Mouse (Mus musculus): ENCODE data around the gene Cisd1. TPM values are rescaled to one million over a fixed set of nuclear protein-coding genes. Genes with fewer than 3 reads are reported as not detected.
A peak's percentile ranks its signal among the peaks of the same experiment; 100 is the strongest.

Cisd1 gene
- total and polyA plus RNA-seq, 3 experiments = 81.8 to 111 (median 100) TPM

GRCm38 (mm10) chr10:71363858-71364257 lies 19.1 kb upstream of the Cisd1 start:
- dilution Hi-C loops (cut with MboI; ENCODE audit: extremely low pct_ligation_motif_present, extremely low pct_unique_long_range_greater_than_20kb, low sequenced_read_pairs) = no loop called here
- DNase-seq (ENCODE audit: extremely low read depth) = no peak
- no peak overlapping the region for H3K4me2 ChIP-seq (ENCODE audit: insufficient read depth, low read depth, poor library complexity, severe bottlenecking)

GRCm38 (mm10) chr10:71363440-71363839 lies 18.7 kb upstream of the Cisd1 start:
- in situ Hi-C loops (cut with MboI; ENCODE audit: low pct_ligation_motif_present, low pct_unique_long_range_greater_than_20kb, low sequenced_read_pairs) = no loop called here
- peak; percentile 94 for TF ChIP-seq BHLHE40 (IDR thresholded peaks at IDR 0.05; ENCODE audit: low read depth, low read length)
- peak; percentile 65; the same call in 1 of the 2 replicates for TF ChIP-seq JUND (conservative IDR thresholded peaks at IDR 0.05; ENCODE audit: low read depth, low read length)
- no peak for TF ChIP-seq ZC3H11A (IDR thresholded peaks at IDR 0.05; ENCODE audit: low read depth, low read length)
- TF ChIP-seq RCOR1 (conservative IDR thresholded peaks at IDR 0.05; ENCODE audit: low read depth, low read length) = no peak
- TF ChIP-seq TCF12 (IDR thresholded peaks at IDR 0.05; ENCODE audit: low read depth, low read length) = 0 out of 2 replicates have a peak, but pooled peaks have one; percentile 5
- peak; percentile 83 for TF ChIP-seq IRF4 (IDR thresholded peaks at IDR 0.05; ENCODE audit: low read depth, low read length)
- 0 out of 2 replicates have a peak, but pooled peaks have one; percentile 20 for TF ChIP-seq MAX (IDR thresholded peaks at IDR 0.05; ENCODE audit: low read length)
- no peak for TF ChIP-seq ZMIZ1 (IDR thresholded peaks at IDR 0.05; ENCODE audit: low read depth, low read length)
- peak; percentile 51; the same call in 1 of the 2 replicates for TF ChIP-seq EP300 (IDR thresholded peaks at IDR 0.05; ENCODE audit: low read length)
- TF ChIP-seq ETS1 (conservative IDR thresholded peaks at IDR 0.05; ENCODE audit: low read depth, low read length) = peak; percentile 52

More at GRCm38 (mm10) chr10:71363858-71364257, 19.1 kb upstream of the Cisd1 start:
- Histone ChIP-seq H3K9me3 (replicated peaks; ENCODE audit: low read length) (no peaks in the 10 kb centered on the region), H3K4me1 (ENCODE audit: control insufficient read depth in 1 of 2, insufficient read depth in 2 of 2) (peaks cover 8 to 42% of the 10 kb centered on the region in 2 experiments), H3K36me3 (replicated peaks in 1 of 2; ENCODE audit: control insufficient read depth in 1 of 2, insufficient read depth in 1 of 2, low read length in 1 of 2) (peaks cover 8 to 65% of the 10 kb centered on the region in 2 experiments), H3K27me3 (replicated peaks) (no peaks in the 10 kb centered on the region), H3K27ac (ENCODE audit: insufficient read depth, low read depth) (no peak overlapping the region), H3K9ac (ENCODE audit: insufficient read depth, low read depth) (no peak overlapping the region), H3K4me3 (replicated peaks in 1 of 3; ENCODE audit: low read depth in 2 of 3, low read length in 2 of 3, poor library complexity in 1 of 3) (no peak overlapping the region), H3K79me2 (replicated peaks; ENCODE audit: control insufficient read depth, extremely low read depth, insufficient read depth, poor library complexity, severe bottlenecking) (peaks cover 4% of the 10 kb centered on the region; the same call in 1 of the 2 replicates)
- no peak for TF ChIP-seq NELFE (IDR thresholded peaks at IDR 0.05; ENCODE audit: low read depth, low read length)
- no peak for TF ChIP-seq POLR2AphosphoS2 (IDR thresholded peaks at IDR 0.05; ENCODE audit: low read depth, low read length)
- no peak for TF ChIP-seq JUN (IDR thresholded peaks at IDR 0.05; ENCODE audit: insufficient read depth, low read depth, low read length)
- no peak for TF ChIP-seq TBP (conservative IDR thresholded peaks at IDR 0.05; ENCODE audit: low read depth, low read length)
- TF ChIP-seq ZMIZ1 (IDR thresholded peaks at IDR 0.05; ENCODE audit: low read depth, low read length) = no peak
- no peak for TF ChIP-seq USF1 (IDR thresholded peaks at IDR 0.05; ENCODE audit: low read depth, low read length)
- TF ChIP-seq ZNF384 (IDR thresholded peaks at IDR 0.05; ENCODE audit: low read depth, low read length) = no peak
- TF ChIP-seq GABPA (IDR thresholded peaks at IDR 0.05; ENCODE audit: insufficient replicate concordance, low read depth, low read length) = no peak
- no peak for TF ChIP-seq MXI1 (IDR thresholded peaks at IDR 0.05; ENCODE audit: low read depth, low read length)
- TF ChIP-seq ELF1 (IDR thresholded peaks at IDR 0.05; ENCODE audit: low read depth, low read length) = no peak
- TF ChIP-seq BHLHE40 (IDR thresholded peaks at IDR 0.05; ENCODE audit: low read depth, low read length) = no peak
- no peak for TF ChIP-seq CHD2 (IDR thresholded peaks at IDR 0.05; ENCODE audit: low read length)
- TF ChIP-seq RCOR1 (conservative IDR thresholded peaks at IDR 0.05; ENCODE audit: low read depth, low read length) = no peak
- TF ChIP-seq MEF2A (IDR thresholded peaks at IDR 0.05; ENCODE audit: borderline replicate concordance, low read depth, low read length) = no peak
- no peak for TF ChIP-seq TCF12 (IDR thresholded peaks at IDR 0.05; ENCODE audit: low read depth, low read length)
- no peak for TF ChIP-seq NRF1 (IDR thresholded peaks at IDR 0.05; ENCODE audit: low read depth, low read length)
- no peak for TF ChIP-seq MAX (IDR thresholded peaks at IDR 0.05; ENCODE audit: low read length)
- TF ChIP-seq IRF4 (IDR thresholded peaks at IDR 0.05; ENCODE audit: low read depth, low read length) = no peak
- no peak for TF ChIP-seq SMC3 (IDR thresholded peaks at IDR 0.05; ENCODE audit: low read depth, low read length)
- TF ChIP-seq MAFK (IDR thresholded peaks at IDR 0.05; ENCODE audit: insufficient replicate concordance, low read length) = no peak
- in situ Hi-C loops (cut with MboI; ENCODE audit: low pct_ligation_motif_present, low pct_unique_long_range_greater_than_20kb, low sequenced_read_pairs) = no loop called here

More at GRCm38 (mm10) chr10:71363440-71363839, 18.7 kb upstream of the Cisd1 start:
- no peak overlapping the region for H3K4me3 ChIP-seq (replicated peaks in 1 of 3; ENCODE audit: low read depth in 2 of 3, low read length in 2 of 3, poor library complexity in 1 of 3)
- peaks cover 4% of the 10 kb centered on the region; the same call in 1 of the 2 replicates for H3K79me2 ChIP-seq (replicated peaks; ENCODE audit: control insufficient read depth, extremely low read depth, insufficient read depth, poor library complexity, severe bottlenecking)
- peaks cover 8 to 64% of the 10 kb centered on the region in 2 experiments for H3K36me3 ChIP-seq (replicated peaks in 1 of 2; ENCODE audit: control insufficient read depth in 1 of 2, insufficient read depth in 1 of 2, low read length in 1 of 2)
- H3K4me1 ChIP-seq (ENCODE audit: control insufficient read depth in 1 of 2, insufficient read depth in 2 of 2) = peaks cover 8 to 42% of the 10 kb centered on the region in 2 experiments
- dilution Hi-C loops (cut with MboI; ENCODE audit: extremely low pct_ligation_motif_present, extremely low pct_unique_long_range_greater_than_20kb, low sequenced_read_pairs) = no loop called here
- no peak overlapping the region for H3K9ac ChIP-seq (ENCODE audit: insufficient read depth, low read depth)
- DNase-seq (ENCODE audit: extremely low read depth) = peak; percentile 49
- no peaks in the 10 kb centered on the region for H3K27me3 ChIP-seq (replicated peaks)
- no peak overlapping the region for H3K27ac ChIP-seq (ENCODE audit: insufficient read depth, low read depth)
- no peak overlapping the region for H3K4me2 ChIP-seq (ENCODE audit: insufficient read depth, low read depth, poor library complexity, severe bottlenecking)
- no peaks in the 10 kb centered on the region for H3K9me3 ChIP-seq (replicated peaks; ENCODE audit: low read length)

All from CH12.LX (cell line).